ENCODE assay signal across 19 mouse cellular contexts in genomic region chr17:84832346-84832745, GRCm38 (mm10).
"Had no signal": no experiment of that assay in that cellular context is flagged by ENCODE, and none has a peak within 500 bp of the region (broad histone marks: within the 10 kb centered on the region; RNA-seq: fewer than 3 reads in every experiment).

No protein-coding gene starts in this region.

- H3K9ac ChIP-seq: limb, embryonic 13.5 days; liver, embryonic 12.5 days; liver, embryonic 15.5 days; lung, embryonic 15.5 days; midbrain, embryonic 13.5 days; neural tube, embryonic 12.5 days; neural tube, embryonic 15.5 days had no signal

- H3K4me2 ChIP-seq: limb, embryonic 13.5 days; liver, embryonic 12.5 days; liver, embryonic 15.5 days; lung, embryonic 15.5 days; midbrain, embryonic 13.5 days; neural tube, embryonic 12.5 days; neural tube, embryonic 15.5 days had no signal

- H3K4me3 ChIP-seq: limb, embryonic 10.5 days; limb, embryonic 13.5 days; liver, embryonic 12.5 days; liver, embryonic 15.5 days; lung, embryonic 15.5 days; megakaryocyte, embryonic 14.5 days; midbrain, embryonic 13.5 days; neural tube, embryonic 12.5 days; neural tube, embryonic 15.5 days had no signal

- H3K4me1 ChIP-seq: limb, embryonic 10.5 days; limb, embryonic 13.5 days; liver, embryonic 12.5 days; liver, embryonic 15.5 days; lung, embryonic 15.5 days; megakaryocyte, embryonic 14.5 days; midbrain, embryonic 13.5 days; neural tube, embryonic 12.5 days; neural tube, embryonic 15.5 days had no signal

- H3K27me3 ChIP-seq: limb, embryonic 13.5 days; liver, embryonic 12.5 days; liver, embryonic 15.5 days; neural tube, embryonic 12.5 days; neural tube, embryonic 15.5 days had no signal

- DNase-seq: kidney, adult 18-20 months; kidney, adult 9 months; kidney, postnatal 14 days; kidney, postnatal 4 days; liver; lung, adult 18-20 months; lung, postnatal 10 days; lung, postnatal 36 days; thymus, adult 18-20 months; thymus, postnatal 36 days had no signal

- H3K9me3 ChIP-seq: limb, embryonic 10.5 days; limb, embryonic 13.5 days; liver, embryonic 12.5 days; liver, embryonic 15.5 days; lung, embryonic 15.5 days; megakaryocyte, embryonic 14.5 days; midbrain, embryonic 13.5 days; neural tube, embryonic 12.5 days; neural tube, embryonic 15.5 days had no signal

- ATAC-seq: liver, embryonic 12.5 days; midbrain, embryonic 13.5 days had no signal

- H3K27ac ChIP-seq: limb, embryonic 10.5 days; limb, embryonic 13.5 days; liver, embryonic 12.5 days; liver, embryonic 15.5 days; lung, embryonic 15.5 days; midbrain, embryonic 13.5 days; neural tube, embryonic 12.5 days; neural tube, embryonic 15.5 days had no signal

- H3K36me3 ChIP-seq: limb, embryonic 10.5 days; limb, embryonic 13.5 days; liver, embryonic 12.5 days; liver, embryonic 15.5 days; lung, embryonic 15.5 days; midbrain, embryonic 13.5 days; neural tube, embryonic 12.5 days; neural tube, embryonic 15.5 days had no signal
